Mouse (Mus musculus) MEL (cell line): Measurements from ENCODE around the gene Sox30. TPM values are rescaled to one million over a fixed set of nuclear protein-coding genes. Genes with fewer than 3 reads are reported as not detected.

Experiments used
- DNase-seq: peaks from one replicate; pipeline ENCODE4 v3.0.0; 2011; ENCODE audit warnings: low read depth, low spot score
- H3K27ac ChIP-seq: 2 replicates; pipeline ENCODE4 v1.5.1; 2012; ENCODE audit warnings: low read depth, mild to moderate bottlenecking, control low read depth, low read length, moderate library complexity; ENCODE audit not compliant: control insufficient read depth
- H3K27me3 ChIP-seq, 2 experiments: fragments of 150-350 bp in 1 of 2; sonication (generic) in 1 of 2; 2 replicates each; pipeline ENCODE4 v1.6.1; 2012; ENCODE audit warnings: low read length in 2 of 2, mild to moderate bottlenecking in 2 of 2, improper control_type of control experiment in 1 of 2, moderate library complexity in 1 of 2; ENCODE audit not compliant: insufficient read depth in 2 of 2, control insufficient read depth in 1 of 2
- H3K36me3 ChIP-seq, 2 experiments: 2 replicates each; pipeline ENCODE4 v1.6.1; 2012 to 2014; ENCODE audit warnings: low read length in 2 of 2, improper control_type of control experiment in 1 of 2, inconsistent platforms in 1 of 2, mild to moderate bottlenecking in 1 of 2; ENCODE audit not compliant: insufficient read depth in 2 of 2, control insufficient read depth in 1 of 2
- H3K4me1 ChIP-seq, 2 experiments: fragments of 150-350 bp in 1 of 2; sonication (generic) in 1 of 2; 2 replicates each; pipeline ENCODE4 v1.6.1; 2012; ENCODE audit warnings: low read length in 2 of 2, improper control_type of control experiment in 1 of 2, mild to moderate bottlenecking in 1 of 2; ENCODE audit not compliant: insufficient read depth in 2 of 2, control insufficient read depth in 1 of 2
- H3K4me3 ChIP-seq, 2 experiments: fragments of 150-350 bp in 1 of 2; sonication (generic) in 1 of 2; 2 replicates each; pipeline ENCODE4 v1.5.1; 2012; ENCODE audit warnings: low read depth in 2 of 2, low read length in 2 of 2, mild to moderate bottlenecking in 2 of 2, moderate library complexity in 2 of 2, control low read depth in 1 of 2, improper control_type of control experiment in 1 of 2; ENCODE audit not compliant: control insufficient read depth in 1 of 2, insufficient read depth in 1 of 2
- H3K79me2 ChIP-seq: 2 replicates; pipeline ENCODE4 v1.6.1; 2012; ENCODE audit warnings: mild to moderate bottlenecking, low read length, moderate library complexity; ENCODE audit not compliant: control insufficient read depth, poor library complexity, insufficient read depth
- H3K9ac ChIP-seq: 2 replicates; pipeline ENCODE4 v1.6.1; 2012; ENCODE audit warnings: low read depth, mild to moderate bottlenecking, control low read depth, low read length, moderate library complexity; ENCODE audit not compliant: control insufficient read depth, poor library complexity, severe bottlenecking
- H3K9me3 ChIP-seq: fragments of 150-350 bp; sonication (generic); replicated peaks from 2 replicates; pipeline ENCODE4 v1.6.1; 2012; ENCODE audit warnings: mild to moderate bottlenecking, low read length, improper control_type of control experiment, moderate library complexity; ENCODE audit not compliant: insufficient read depth
- BHLHE40 ChIP-seq: IDR thresholded peaks from 2 replicates; pipeline ENCODE4 v1.6.1; 2012; ENCODE audit warnings: low read depth, mild to moderate bottlenecking, inconsistent platforms, low read length, improper control_type of control experiment, borderline replicate concordance
- CHD2 ChIP-seq: IDR thresholded peaks from 2 replicates; pipeline ENCODE4 v1.6.1; 2011; ENCODE audit warnings: low read length, improper control_type of control experiment
- CTCF ChIP-seq, 3 experiments: IDR thresholded peaks in 2 of 3; conservative IDR thresholded peaks in 1 of 3; 2 replicates each; pipeline ENCODE4 v1.5.1; 2011 to 2012; ENCODE audit warnings: low read length in 3 of 3, low read depth in 2 of 3, mild to moderate bottlenecking in 2 of 3, improper control_type of control experiment in 1 of 3, inconsistent platforms in 1 of 3, mixed read lengths in 1 of 3, moderate library complexity in 1 of 3; ENCODE audit not compliant: control insufficient read depth in 1 of 3, insufficient read depth in 1 of 3, poor library complexity in 1 of 3, severe bottlenecking in 1 of 3
- E2F4 ChIP-seq: IDR thresholded peaks from 2 replicates; pipeline ENCODE4 v1.6.1; 2011; ENCODE audit warnings: low read depth, low read length, improper control_type of control experiment, borderline replicate concordance
- EP300 ChIP-seq, 2 experiments: IDR thresholded peaks; 2 replicates each; pipeline ENCODE4 v1.6.1; 2011; ENCODE audit warnings: improper control_type of control experiment in 2 of 2, low read length in 2 of 2, low read depth in 1 of 2, mild to moderate bottlenecking in 1 of 2
- ETS1 ChIP-seq: IDR thresholded peaks from 2 replicates; pipeline ENCODE4 v1.6.1; 2012; ENCODE audit warnings: low read depth, mild to moderate bottlenecking, inconsistent platforms, low read length, improper control_type of control experiment, moderate library complexity
- GATA1 ChIP-seq: IDR thresholded peaks from 2 replicates; pipeline ENCODE4 v1.6.1; 2011; ENCODE audit warnings: low read depth, low read length, improper control_type of control experiment
- HCFC1 ChIP-seq: IDR thresholded peaks from 2 replicates; pipeline ENCODE4 v1.6.1; 2012; ENCODE audit warnings: low read depth, mild to moderate bottlenecking, inconsistent platforms, low read length, improper control_type of control experiment, moderate library complexity
- KAT2A ChIP-seq: conservative IDR thresholded peaks from 2 replicates; pipeline ENCODE4 v1.6.1; 2012; ENCODE audit warnings: low read depth, low read length, improper control_type of control experiment, inconsistent platforms
- MAX ChIP-seq: IDR thresholded peaks from 2 replicates; pipeline ENCODE4 v1.6.1; 2011; ENCODE audit warnings: low read length, improper control_type of control experiment
- MAZ ChIP-seq: IDR thresholded peaks from 2 replicates; pipeline ENCODE4 v1.6.1; 2012; ENCODE audit warnings: low read depth, mild to moderate bottlenecking, inconsistent platforms, low read length, improper control_type of control experiment
- MEF2A ChIP-seq: IDR thresholded peaks from 2 replicates; pipeline ENCODE4 v1.6.1; 2014; ENCODE audit warnings: low read depth, mild to moderate bottlenecking, inconsistent platforms, low read length, improper control_type of control experiment; ENCODE audit not compliant: poor library complexity, insufficient replicate concordance, severe bottlenecking; ENCODE audit errors: extremely low read depth
- MXI1 ChIP-seq: IDR thresholded peaks from 2 replicates; pipeline ENCODE4 v1.6.1; 2011; ENCODE audit warnings: mild to moderate bottlenecking, low read depth, low read length, improper control_type of control experiment
- NELFE ChIP-seq: IDR thresholded peaks from 2 replicates; pipeline ENCODE4 v1.6.1; 2011; ENCODE audit warnings: low read depth, low read length, improper control_type of control experiment
- POLR2AphosphoS2 ChIP-seq: IDR thresholded peaks from 2 replicates; pipeline ENCODE4 v1.6.1; 2011; ENCODE audit warnings: low read length, improper control_type of control experiment
- RCOR1 ChIP-seq: IDR thresholded peaks from 2 replicates; pipeline ENCODE4 v1.6.1; 2012; ENCODE audit warnings: low read depth, mild to moderate bottlenecking, inconsistent platforms, low read length, improper control_type of control experiment
- SIN3A ChIP-seq: IDR thresholded peaks from 2 replicates; pipeline ENCODE4 v1.6.1; 2012; ENCODE audit warnings: low read length, improper control_type of control experiment, inconsistent platforms
- USF1 ChIP-seq: IDR thresholded peaks from 2 replicates; pipeline ENCODE4 v1.6.1; 2014; ENCODE audit warnings: low read depth, mild to moderate bottlenecking, inconsistent platforms, low read length, improper control_type of control experiment, moderate library complexity
- USF2 ChIP-seq, 2 experiments: IDR thresholded peaks; 2 replicates each; pipeline ENCODE4 v1.6.1; 2011 to 2012; ENCODE audit warnings: improper control_type of control experiment in 2 of 2, low read length in 2 of 2, borderline replicate concordance in 1 of 2, inconsistent platforms in 1 of 2, low read depth in 1 of 2, mild to moderate bottlenecking in 1 of 2; ENCODE audit not compliant: insufficient read depth in 1 of 2
- ZKSCAN1 ChIP-seq: IDR thresholded peaks from 2 replicates; pipeline ENCODE4 v1.6.1; 2012; ENCODE audit warnings: low read depth, mild to moderate bottlenecking, inconsistent platforms, low read length, improper control_type of control experiment, moderate library complexity
- ZMIZ1 ChIP-seq: IDR thresholded peaks from 2 replicates; pipeline ENCODE4 v1.6.1; 2012; ENCODE audit warnings: low read depth, mild to moderate bottlenecking, inconsistent platforms, low read length, improper control_type of control experiment, moderate library complexity
- ZNF384 ChIP-seq: IDR thresholded peaks from 2 replicates; pipeline ENCODE4 v1.6.1; 2012; ENCODE audit warnings: low read depth, mild to moderate bottlenecking, inconsistent platforms, low read length, improper control_type of control experiment
- polyA plus RNA-seq, 2 experiments: library from polyadenylated mRNA; stranded (reverse) in 1 of 2; unstranded in 1 of 2; fragments of >175 nt in 1 of 2; fragments of >200 nt in 1 of 2; gene quantifications; 2 replicates each; pipeline versions ENCODE4 v1.2.1 to v1.2.4; 2012; ENCODE audit warnings: low replicate concordance in 2 of 2, low read depth in 1 of 2; ENCODE audit not compliant: insufficient read length in 2 of 2, insufficient read depth in 1 of 2, missing spikeins in 1 of 2
- total RNA-seq: library from RNA; depleted of rRNA; stranded (reverse); fragments of 300-350 nt; gene quantifications from 2 replicates; pipeline ENCODE4 v1.2.3, GENCODE M21; 2012

Gene Sox30
- total and polyA plus RNA-seq, 3 experiments, result not detected

- TF ChIP-seq MAX, result no peak
- TF ChIP-seq ZKSCAN1, result no peak
- TF ChIP-seq EP300 (IDR thresholded peaks at IDR 0.05; ENCODE audit: low read depth in 1 of 2, low read length in 2 of 2), result no peak
- TF ChIP-seq GATA1, result no peak
- TF ChIP-seq NELFE, result no peak
- no peak for TF ChIP-seq ZMIZ1
- no peak for TF ChIP-seq CHD2
- TF ChIP-seq ETS1, result no peak
- Histone ChIP-seq H3K4me1 (no peaks in the 10 kb centered on the region), H3K9ac (no peak overlapping the region), H3K27ac (no peak overlapping the region), H3K9me3 (no peaks in the 10 kb centered on the region), H3K79me2 (no peaks in the 10 kb centered on the region), H3K27me3 (peaks cover 0 to 2% of the 10 kb centered on the region in 2 experiments; a peak in 2 of 4 replicates), H3K4me3 (no peak overlapping the region), H3K36me3 (no peaks in the 10 kb centered on the region)
- DNase-seq, result no peak
Observed at GRCm38 (mm10) chr11:46020246-46020645, 40.1 kb downstream of the Sox30 start.

GRCm38 (mm10) chr11:46021850-46022249 is 41.7 kb downstream of the Sox30 start:
- H3K79me2 ChIP-seq, result no peaks in the 10 kb centered on the region
- H3K27ac ChIP-seq, result no peak overlapping the region
- no peak for DNase-seq
- H3K36me3 ChIP-seq, result no peaks in the 10 kb centered on the region
- H3K9ac ChIP-seq, result no peak overlapping the region
- no peaks in the 10 kb centered on the region for H3K4me1 ChIP-seq
- no peak for TF ChIP-seq EP300 (IDR thresholded peaks at IDR 0.05; ENCODE audit: low read depth in 1 of 2, low read length in 2 of 2)
- no peak for TF ChIP-seq MEF2A
- TF ChIP-seq ZKSCAN1, result no peak
- TF ChIP-seq MXI1, result no peak
- TF ChIP-seq E2F4, result no peak
- TF ChIP-seq USF1, result no peak
- no peak for TF ChIP-seq BHLHE40
- no peak for TF ChIP-seq SIN3A
- no peak for TF ChIP-seq POLR2AphosphoS2
- TF ChIP-seq MAZ, result no peak
- TF ChIP-seq RCOR1, result no peak
- TF ChIP-seq ETS1, result no peak
- no peak for TF ChIP-seq GATA1
- TF ChIP-seq KAT2A, result no peak
- no peak for TF ChIP-seq CTCF (IDR thresholded peaks at IDR 0.05 in 2 of 3, conservative IDR thresholded peaks at IDR 0.05 in 1 of 3; ENCODE audit: control insufficient read depth in 1 of 3, insufficient read depth in 1 of 3, low read depth in 2 of 3, low read length in 3 of 3, poor library complexity in 1 of 3, severe bottlenecking in 1 of 3)
- no peak for TF ChIP-seq USF2 (IDR thresholded peaks at IDR 0.05; ENCODE audit: borderline replicate concordance in 1 of 2, insufficient read depth in 1 of 2, low read depth in 1 of 2, low read length in 2 of 2)
- no peak for TF ChIP-seq ZNF384
- no peak for TF ChIP-seq HCFC1
- TF ChIP-seq NELFE, result no peak
- H3K4me3 ChIP-seq, result no peak overlapping the region
- H3K9me3 ChIP-seq, result no peaks in the 10 kb centered on the region
- peaks cover 2% of the 10 kb centered on the region in 2 experiments; a peak in 3 of 4 replicates for H3K27me3 ChIP-seq
